Mouse (Mus musculus) cerebellum, adult 2 months (tissue): ENCODE results near the gene Nthl1.

ENCODE experiments used
- CTCF ChIP-seq: fragments of 200-500 bp; IDR thresholded peaks from 2 replicates; pipeline ENCODE4 v1.5.1; 2011; ENCODE audit warnings: low read depth, mild to moderate bottlenecking, control low read depth, low read length, moderate library complexity, borderline replicate concordance; ENCODE audit not compliant: insufficient read depth
- POLR2A ChIP-seq: fragments of 200-500 bp; IDR thresholded peaks from 2 replicates; pipeline ENCODE4 v1.6.1; 2011; ENCODE audit warnings: low read length, control low read depth, borderline replicate concordance; ENCODE audit not compliant: insufficient read depth

DNA sequence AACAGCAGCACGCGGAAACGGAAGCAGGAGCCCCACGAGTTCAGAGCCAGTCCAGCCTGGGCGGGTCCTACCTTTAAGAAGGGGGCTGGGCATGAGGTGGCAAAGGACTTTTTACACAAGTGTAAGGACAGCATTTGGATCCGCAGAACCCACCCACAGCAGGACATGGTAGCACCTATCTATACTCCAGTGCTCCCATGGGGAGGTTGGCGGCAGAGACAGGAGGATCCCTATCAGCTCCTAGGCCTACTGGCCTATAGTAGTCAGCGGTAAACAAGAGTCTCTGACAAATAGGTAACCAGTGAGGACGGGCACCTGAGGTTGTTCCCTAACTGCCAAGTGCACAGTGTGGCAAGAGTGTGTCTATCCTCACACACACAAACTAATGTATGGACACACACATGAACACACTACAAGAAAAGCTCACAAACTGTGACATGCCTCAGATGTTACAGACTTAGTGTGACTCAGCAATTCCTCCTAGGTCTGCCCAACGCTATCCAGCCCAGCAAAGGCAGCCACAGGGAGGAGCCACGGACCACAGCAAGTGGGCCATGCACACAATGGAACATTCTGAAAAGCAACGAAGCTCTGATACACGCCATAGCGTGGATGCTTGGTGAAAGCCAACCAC, 14.8 kb upstream of the Nthl1 start:
- TF ChIP-seq POLR2A (no peak), CTCF (no peak)
